Mouse (Mus musculus) frontal cortex, postnatal 25 days (tissue): Measurements from ENCODE around the gene Exoc2.

Experiments
- DNase-seq, 2 experiments: peaks; one replicate each; pipeline ENCODE4 v3.0.0; 2022; ENCODE audit warnings: low spot score in 2 of 2

The Exoc2 gene

GRCm38 (mm10) chr13:30972102-30972501, 1.8 kb downstream of the Exoc2 start:
- DNase-seq: no peak

GRCm38 (mm10) chr13:30971047-30971446, 2.8 kb downstream of the Exoc2 start:
- DNase-seq: no peak

GRCm38 (mm10) chr13:30968311-30968710, 5.6 kb downstream of the Exoc2 start:
- DNase-seq: no peak

GRCm38 (mm10) chr13:30966507-30966911, 7.4 kb downstream of the Exoc2 start:
- no peak for DNase-seq

- no peak for DNase-seq
Observed at GRCm38 (mm10) chr13:30961932-30962331, 12.0 kb downstream of the Exoc2 start.

GRCm38 (mm10) chr13:30960714-30961113, 13.2 kb downstream of the Exoc2 start:
- no peak for DNase-seq

- DNase-seq: no peak
Observed at GRCm38 (mm10) chr13:30953580-30953979, 20.3 kb downstream of the Exoc2 start.

GRCm38 (mm10) chr13:30952044-30952443, 21.8 kb downstream of the Exoc2 start:
- DNase-seq: no peak

- DNase-seq: no peak
Observed at GRCm38 (mm10) chr13:30949181-30949580, 24.7 kb downstream of the Exoc2 start.

- DNase-seq: no peak
Observed at GRCm38 (mm10) chr13:30947540-30947939, 26.4 kb downstream of the Exoc2 start, which contains the start of gene Hus1b. Gene Hus1b (minus strand): TSS chr13:30947759.

- no peak for DNase-seq
Observed at GRCm38 (mm10) chr13:30947129-30947528, 26.8 kb downstream of the Exoc2 start.

- DNase-seq: no peak
Observed at GRCm38 (mm10) chr13:30945788-30946187, 28.1 kb downstream of the Exoc2 start.

GRCm38 (mm10) chr13:30932972-30933371, 40.9 kb downstream of the Exoc2 start:
- no peak for DNase-seq

- no peak for DNase-seq
Observed at GRCm38 (mm10) chr13:30931613-30932012, 42.3 kb downstream of the Exoc2 start.

GRCm38 (mm10) chr13:30929119-30929518, 44.8 kb downstream of the Exoc2 start:
- no peak for DNase-seq

GRCm38 (mm10) chr13:30924269-30924668, 49.6 kb downstream of the Exoc2 start:
- DNase-seq: no peak

GRCm38 (mm10) chr13:30921914-30922313, 52.0 kb downstream of the Exoc2 start:
- DNase-seq: no peak

- no peak for DNase-seq
Observed at GRCm38 (mm10) chr13:30913757-30914156, 60.1 kb downstream of the Exoc2 start.

- no peak for DNase-seq
Observed at GRCm38 (mm10) chr13:30913028-30913427, 60.9 kb downstream of the Exoc2 start.

- no peak for DNase-seq
Observed at GRCm38 (mm10) chr13:30911931-30912625, 61.8 kb downstream of the Exoc2 start.

GRCm38 (mm10) chr13:30910889-30911288, 63.0 kb downstream of the Exoc2 start:
- no peak for DNase-seq

GRCm38 (mm10) chr13:30902286-30902685, 71.6 kb downstream of the Exoc2 start:
- DNase-seq: no peak

- no peak for DNase-seq
Observed at GRCm38 (mm10) chr13:30901387-30902041, 72.4 kb downstream of the Exoc2 start.
